Mouse (Mus musculus) liver, postnatal 0 days (tissue): ENCODE results near the gene Esrrg.

Experiments
- CTCF ChIP-seq: sonication (generic); IDR thresholded peaks from 2 replicates; pipeline ENCODE4 v1.5.1; 2016; ENCODE audit warnings: antibody characterized with exemption, low read depth
- EP300 ChIP-seq: IDR thresholded peaks from 2 replicates; pipeline ENCODE4 v1.6.1; 2016; ENCODE audit warnings: antibody characterized with exemption, low read depth, mild to moderate bottlenecking

GRCm38 (mm10) chr1:188080261-188080875, 471.8 kb downstream of the Esrrg start:
- TF ChIP-seq CTCF (no peak), EP300 (no peak)
